Mouse (Mus musculus) ES-E14 (cell line): ENCODE data around the gene Rplp2. TPM values are rescaled to one million over a fixed set of nuclear protein-coding genes. Genes with fewer than 3 reads are reported as not detected.

ENCODE experiments used
- DNase-seq: peaks from one replicate; pipeline ENCODE4 v3.0.0-alpha.2; 2013; ENCODE audit warnings: low read depth, low spot score
- H3K27ac ChIP-seq: 2 replicates; pipeline ENCODE4 v1.5.1; 2012; ENCODE audit warnings: low read depth, mild to moderate bottlenecking, low read length, moderate library complexity, mixed read lengths; ENCODE audit not compliant: poor library complexity, insufficient read depth, severe bottlenecking
- H3K36me3 ChIP-seq: 2 replicates; pipeline ENCODE4 v1.6.1; 2012; ENCODE audit warnings: mild to moderate bottlenecking, low read length, moderate library complexity, mixed read lengths; ENCODE audit not compliant: control insufficient read depth, poor library complexity, insufficient read depth, severe bottlenecking
- H3K4me1 ChIP-seq, 2 experiments: fragments of 150-350 bp in 1 of 2; sonication (generic) in 1 of 2; 2 replicates each; pipeline ENCODE4 v1.6.1; 2012; ENCODE audit warnings: low read length in 2 of 2, mild to moderate bottlenecking in 1 of 2, mixed read lengths in 1 of 2; ENCODE audit not compliant: control insufficient read depth in 2 of 2, insufficient read depth in 2 of 2, poor library complexity in 1 of 2
- H3K4me3 ChIP-seq, 2 experiments: fragments of 150-350 bp in 1 of 2; sonication (generic) in 1 of 2; 2 replicates each; pipeline ENCODE4 v1.5.1; 2012; ENCODE audit warnings: low read length in 2 of 2, low read depth in 1 of 2, mild to moderate bottlenecking in 1 of 2, mixed read lengths in 1 of 2; ENCODE audit not compliant: insufficient read depth in 1 of 2, poor library complexity in 1 of 2, severe bottlenecking in 1 of 2
- H3K9ac ChIP-seq: 2 replicates; pipeline ENCODE4 v1.6.1; 2012; ENCODE audit warnings: low read depth, mild to moderate bottlenecking, low read length, mixed read lengths; ENCODE audit not compliant: poor library complexity, insufficient read depth, severe bottlenecking
- H3K9me3 ChIP-seq: fragments of 150-350 bp; sonication (generic); 2 replicates; pipeline ENCODE4 v1.6.1; 2012; ENCODE audit warnings: low read depth, mild to moderate bottlenecking, low read length; ENCODE audit not compliant: control insufficient read depth, insufficient read depth
- CHD2 ChIP-seq: IDR thresholded peaks from 2 replicates; pipeline ENCODE4 v1.6.1; 2014; ENCODE audit warnings: mild to moderate bottlenecking, low read depth, low read length, inconsistent platforms
- HCFC1 ChIP-seq: IDR thresholded peaks from 2 replicates; pipeline ENCODE4 v1.6.1; 2012; ENCODE audit warnings: low read length, inconsistent platforms, borderline replicate concordance; ENCODE audit not compliant: insufficient read depth
- MAFK ChIP-seq: IDR thresholded peaks from 2 replicates; pipeline ENCODE4 v1.6.1; 2014; ENCODE audit warnings: mild to moderate bottlenecking, low read depth, low read length, inconsistent platforms; ENCODE audit not compliant: insufficient read depth
- ZC3H11A ChIP-seq: IDR thresholded peaks from 2 replicates; pipeline ENCODE4 v1.6.1; 2012; ENCODE audit warnings: low read depth, mild to moderate bottlenecking, inconsistent platforms, low read length, borderline replicate concordance
- ZNF384 ChIP-seq: IDR thresholded peaks from 2 replicates; pipeline ENCODE4 v1.6.1; 2012; ENCODE audit warnings: low read depth, low read length, inconsistent platforms
- in situ Hi-C, 2 experiments: fragments of 600-800 bp; cut with MboI; formaldehyde crosslinking; loops; one replicate each; pipeline ENCODE4 v1.15.1; 2025; ENCODE audit warnings: low sequenced_read_pairs in 2 of 2, inconsistent platforms in 1 of 2; ENCODE audit not compliant: unreplicated experiment in 2 of 2
- total RNA-seq: library from RNA; depleted of rRNA; stranded (reverse); fragments of 300-350 nt; gene quantifications from 2 replicates; pipeline ENCODE4 v1.2.3, GENCODE M21; 2012

Rplp2 gene
- total RNA-seq, 1 experiment, result 3,085 TPM

DNA sequence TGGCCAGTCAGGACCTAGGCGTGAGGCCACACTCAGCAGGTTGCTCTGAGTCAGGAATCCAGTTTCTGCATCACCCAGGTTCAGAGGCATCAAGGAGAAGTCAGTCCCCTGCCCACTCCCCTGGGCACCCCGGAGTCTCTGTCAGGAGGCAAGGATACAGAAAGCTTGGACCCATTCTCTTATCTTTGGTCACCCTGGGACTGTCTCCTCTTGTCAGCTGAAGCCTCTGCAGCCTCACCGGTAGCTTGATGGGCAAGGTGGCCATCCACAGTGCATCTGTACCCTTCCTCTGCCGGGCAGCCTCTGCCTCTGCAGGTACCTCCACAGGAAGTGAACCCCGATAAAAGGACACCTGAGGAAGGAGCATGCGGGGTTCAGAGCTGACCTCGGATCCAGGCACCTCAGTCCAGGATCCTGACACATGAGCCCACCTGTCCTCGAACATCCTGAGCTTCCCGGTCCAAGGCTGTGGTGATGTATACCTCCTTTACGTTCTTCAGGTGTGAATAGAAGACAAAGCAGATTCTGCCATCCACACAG, 8.0 kb upstream of the Rplp2 start:
- Histone ChIP-seq H3K36me3 (peaks cover 48% of the 10 kb centered on the region), H3K27ac (no peak overlapping the region), H3K4me3 (no peak overlapping the region), H3K9ac (no peak overlapping the region), H3K9me3 (no peaks in the 10 kb centered on the region), H3K4me1 (peaks cover 4 to 34% of the 10 kb centered on the region in 2 experiments; a peak in 3 of 4 replicates)
- in situ Hi-C loops, result no loop called here
- TF ChIP-seq ZC3H11A (no peak), ZNF384 (no peak), MAFK (no peak), CHD2 (no peak), HCFC1 (no peak)
- DNase-seq, result no peak

DNA sequence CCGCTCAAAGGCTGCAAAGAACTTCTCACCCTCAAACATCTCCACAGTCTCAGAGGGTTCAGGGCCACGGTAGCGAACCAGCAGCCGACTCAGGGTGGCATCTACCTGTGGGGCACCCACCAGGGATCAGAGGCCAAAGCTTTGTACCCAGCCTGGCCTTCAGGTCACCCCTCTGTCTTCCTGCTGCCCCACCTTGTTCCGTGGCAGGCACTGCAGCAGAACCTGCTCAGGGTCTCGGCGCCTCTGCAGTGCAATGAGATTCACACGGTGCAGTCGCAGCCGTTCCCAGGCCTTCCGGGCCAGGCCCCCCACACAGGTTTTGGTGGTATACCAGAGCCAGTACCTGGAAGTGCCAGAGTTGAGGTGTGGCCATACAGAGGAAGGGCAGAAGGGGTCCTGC, 7.4 kb upstream of the Rplp2 start:
- Histone ChIP-seq H3K4me3 (no peak overlapping the region), H3K9ac (no peak overlapping the region), H3K9me3 (no peaks in the 10 kb centered on the region), H3K27ac (no peak overlapping the region), H3K4me1 (peaks cover 4 to 28% of the 10 kb centered on the region in 2 experiments; a peak in 3 of 4 replicates), H3K36me3 (peaks cover 48% of the 10 kb centered on the region)
- in situ Hi-C loops, result no loop called here
- TF ChIP-seq ZC3H11A (no peak), MAFK (no peak), CHD2 (no peak), HCFC1 (no peak), ZNF384 (no peak)
- no peak for DNase-seq

DNA sequence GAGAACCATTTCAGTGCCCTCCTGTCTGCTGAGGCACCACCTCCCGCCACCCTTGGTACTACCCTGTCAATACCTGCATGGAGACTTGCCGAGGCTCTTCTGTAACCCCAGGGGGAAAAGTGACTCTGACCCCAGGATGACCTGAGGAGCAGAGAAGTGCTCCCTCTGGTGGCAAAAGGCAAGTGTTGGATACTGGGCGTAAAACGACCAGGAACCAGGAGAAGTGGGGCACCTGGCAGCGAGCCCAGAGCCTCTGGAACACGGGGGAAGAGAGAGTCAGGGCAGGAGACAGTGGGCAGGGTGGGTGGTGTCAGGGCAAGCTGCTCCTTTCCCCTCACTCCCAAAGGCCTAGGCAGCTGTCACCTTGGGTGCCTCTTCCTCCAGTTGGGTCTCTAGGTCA, 6.6 kb upstream of the Rplp2 start:
- Histone ChIP-seq H3K27ac (no peak overlapping the region), H3K4me1 (peaks cover 4 to 23% of the 10 kb centered on the region in 2 experiments; a peak in 2 of 4 replicates), H3K9ac (no peak overlapping the region), H3K9me3 (no peaks in the 10 kb centered on the region), H3K4me3 (no peak overlapping the region), H3K36me3 (peaks cover 48% of the 10 kb centered on the region)
- DNase-seq, result peak; percentile 79
- TF ChIP-seq ZNF384, result no peak
- no peak for TF ChIP-seq ZC3H11A
- no peak for TF ChIP-seq HCFC1
- no peak for TF ChIP-seq MAFK
- no peak for TF ChIP-seq CHD2
- in situ Hi-C loops, result no loop called here

DNA sequence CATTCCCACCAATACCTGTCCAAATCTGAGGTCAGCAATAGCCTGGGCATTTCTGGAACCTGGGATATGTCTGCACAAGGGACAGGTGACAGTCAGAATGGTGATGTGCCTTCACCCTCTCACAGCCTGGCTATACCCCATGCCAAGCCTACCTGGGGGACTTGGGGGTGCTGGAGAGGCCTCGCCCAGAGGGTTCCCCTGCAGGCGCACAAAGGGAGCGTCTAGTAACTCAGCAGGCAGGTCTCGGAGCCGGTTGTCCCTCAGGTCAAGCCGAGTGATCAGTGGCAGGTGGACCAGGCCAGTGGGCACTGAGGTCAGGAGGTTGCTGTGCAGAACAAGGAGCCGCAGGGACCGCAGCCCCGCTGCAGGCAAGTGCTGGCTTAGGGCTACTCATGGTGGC, 5.7 kb upstream of the Rplp2 start:
- H3K4me1 ChIP-seq, result peaks cover 3 to 16% of the 10 kb centered on the region in 2 experiments; a peak in 2 of 4 replicates
- in situ Hi-C loops, result no loop called here
- no peak overlapping the region for H3K27ac ChIP-seq
- H3K4me3 ChIP-seq, result no peak overlapping the region
- no peak for DNase-seq
- peaks cover 48% of the 10 kb centered on the region for H3K36me3 ChIP-seq
- no peaks in the 10 kb centered on the region for H3K9me3 ChIP-seq
- H3K9ac ChIP-seq, result no peak overlapping the region
- TF ChIP-seq MAFK, result no peak
- no peak for TF ChIP-seq ZC3H11A
- no peak for TF ChIP-seq ZNF384
- TF ChIP-seq CHD2, result no peak
- TF ChIP-seq HCFC1, result no peak

DNA sequence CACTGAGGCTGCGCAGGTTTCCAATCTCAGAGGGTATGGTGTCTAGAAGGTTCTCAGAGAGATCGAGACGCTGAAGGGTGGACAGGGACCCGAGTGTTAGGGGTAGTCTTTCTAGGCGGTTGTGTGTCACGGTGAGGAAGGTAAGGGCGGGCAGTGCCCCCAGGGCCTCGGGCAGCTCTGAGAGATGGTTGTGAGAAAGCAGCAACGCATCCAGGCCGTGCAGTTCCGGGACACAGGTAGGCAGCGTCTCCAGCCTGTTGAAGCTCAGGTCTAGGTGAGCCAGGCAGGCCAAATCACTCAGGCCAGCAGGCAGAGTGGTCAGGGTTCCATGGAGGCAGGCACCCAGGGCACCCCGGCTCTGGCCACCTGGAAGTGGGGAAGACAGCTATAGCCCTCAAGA, 5.0 kb upstream of the Rplp2 start:
- H3K36me3 ChIP-seq, result peaks cover 48% of the 10 kb centered on the region
- peak overlapping the region; percentile 61 to 89 for H3K4me3 ChIP-seq
- in situ Hi-C loops, result no loop called here
- DNase-seq, result no peak
- H3K9me3 ChIP-seq, result no peaks in the 10 kb centered on the region
- no peak overlapping the region for H3K27ac ChIP-seq
- peaks cover 0 to 15% of the 10 kb centered on the region in 2 experiments; a peak in 2 of 4 replicates for H3K4me1 ChIP-seq
- peak overlapping the region; percentile 83; the same call in 1 of the 2 replicates for H3K9ac ChIP-seq
- TF ChIP-seq ZC3H11A (no peak), CHD2 (no peak), HCFC1 (no peak), ZNF384 (no peak), MAFK (no peak)
